Mouse (Mus musculus) thymus, postnatal 4 days (tissue): Measurements from ENCODE around the gene Pianp.
A peak's percentile ranks its signal among the peaks of the same experiment; 100 is the strongest.

Experiments used
- DNase-seq: peaks from one replicate; pipeline ENCODE4 v3.0.0; 2021

Gene Pianp

DNA sequence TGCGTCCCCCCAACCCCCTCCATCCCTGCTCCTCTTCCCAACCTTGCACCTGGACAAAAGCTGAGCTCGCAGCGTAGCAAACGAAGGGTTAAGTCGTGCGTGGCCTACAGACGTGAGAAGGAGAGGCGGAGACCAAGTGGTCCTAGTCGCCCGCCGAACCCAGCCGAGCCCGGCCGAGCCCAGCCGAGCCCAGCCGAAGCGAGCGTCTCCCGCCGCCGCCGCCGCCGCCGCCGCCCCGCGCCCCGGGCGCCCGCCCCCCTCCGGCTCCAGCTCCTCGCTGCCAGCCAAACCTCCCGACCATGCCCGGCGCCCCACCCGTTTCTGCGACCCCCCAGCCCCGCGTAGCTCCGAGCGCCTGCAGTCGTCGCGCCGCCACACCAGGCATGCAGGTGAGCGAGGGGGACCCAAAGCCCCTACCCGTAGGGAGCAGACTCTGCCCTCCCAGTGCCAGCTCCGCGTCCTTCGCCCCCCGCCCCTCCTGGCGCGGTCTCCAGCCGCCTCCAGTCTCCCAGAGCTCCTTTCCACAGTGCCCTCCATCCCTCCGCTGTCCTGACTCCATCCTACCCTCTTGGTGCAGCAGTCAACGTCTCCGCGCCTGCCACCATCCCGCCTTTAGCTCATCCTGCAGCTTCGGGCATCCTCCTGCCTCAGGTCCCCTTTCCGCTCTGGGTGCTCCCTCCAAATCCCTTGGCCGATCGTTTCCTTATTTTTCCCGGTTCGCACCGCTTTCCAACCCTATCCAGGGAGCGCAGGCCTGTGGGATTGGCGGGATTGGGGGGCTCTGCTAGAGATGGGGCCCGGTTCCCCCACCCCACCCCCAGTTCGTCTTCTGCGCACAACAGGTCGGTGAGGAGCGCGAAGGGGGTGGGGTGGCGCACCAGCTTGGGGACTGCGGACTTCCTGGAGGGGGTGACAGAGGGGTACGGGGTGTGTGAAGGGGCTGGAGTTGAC lies at the start of gene Pianp:
Gene Pianp, plus strand, starts transcription at position 144 of the 951 bp plus-strand sequence.
- peak; percentile 95 for DNase-seq

DNA sequence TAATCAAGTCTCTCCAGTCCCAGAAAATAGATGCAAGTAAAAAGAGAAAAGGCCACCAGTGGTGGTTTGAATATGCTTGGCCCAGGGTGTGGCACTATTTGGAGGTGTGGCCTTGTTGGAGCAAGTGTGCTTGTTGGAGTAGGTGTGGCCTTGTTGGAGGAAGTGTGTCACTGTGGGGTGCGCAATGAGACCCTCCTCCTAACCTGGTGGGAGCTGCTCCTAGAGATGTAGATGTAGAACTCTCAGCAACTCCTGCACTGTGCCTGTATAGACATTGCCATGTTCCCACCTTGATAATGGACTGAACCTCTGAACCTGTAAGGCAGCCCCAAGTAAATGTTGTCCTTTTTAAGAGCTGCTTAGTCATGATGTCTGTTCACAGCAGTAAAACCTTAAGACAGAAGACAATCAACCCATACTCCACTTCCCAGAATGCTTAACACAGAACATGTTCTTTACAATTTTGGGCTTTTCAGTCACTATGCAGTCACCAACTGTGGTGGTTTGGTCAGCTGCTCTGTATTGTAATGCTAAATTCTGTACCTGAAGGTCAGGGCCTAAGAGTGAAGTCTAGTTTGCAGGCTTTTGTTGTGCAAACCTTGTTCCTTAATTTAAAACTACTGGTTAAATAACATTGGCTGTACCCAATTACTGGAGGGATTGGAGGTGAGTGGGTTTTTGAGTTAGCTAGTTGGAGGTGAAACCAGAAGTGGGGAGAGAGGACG lies 42.3 kb upstream of the Pianp start:
- no peak for DNase-seq

DNA sequence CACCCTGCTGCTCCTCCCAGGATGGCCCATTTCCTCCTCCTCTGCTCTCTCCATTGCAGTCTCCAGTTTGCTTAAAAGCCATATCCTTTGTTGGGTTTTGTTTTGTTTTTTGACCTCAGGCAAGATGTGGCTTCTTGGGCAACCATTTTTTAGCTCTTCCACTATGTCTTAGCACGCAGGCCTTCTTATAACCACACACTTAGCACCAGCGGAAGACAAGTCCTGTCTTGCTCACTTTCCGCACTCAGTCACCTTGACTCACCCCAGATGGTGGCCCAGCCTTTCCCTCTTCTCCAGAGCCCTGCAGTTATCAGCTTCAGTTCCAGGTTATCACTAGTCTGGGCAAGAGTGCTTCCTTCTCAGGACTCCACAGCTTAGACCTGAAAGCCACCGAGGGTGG lies 41.3 kb upstream of the Pianp start:
- DNase-seq, result no peak

DNA sequence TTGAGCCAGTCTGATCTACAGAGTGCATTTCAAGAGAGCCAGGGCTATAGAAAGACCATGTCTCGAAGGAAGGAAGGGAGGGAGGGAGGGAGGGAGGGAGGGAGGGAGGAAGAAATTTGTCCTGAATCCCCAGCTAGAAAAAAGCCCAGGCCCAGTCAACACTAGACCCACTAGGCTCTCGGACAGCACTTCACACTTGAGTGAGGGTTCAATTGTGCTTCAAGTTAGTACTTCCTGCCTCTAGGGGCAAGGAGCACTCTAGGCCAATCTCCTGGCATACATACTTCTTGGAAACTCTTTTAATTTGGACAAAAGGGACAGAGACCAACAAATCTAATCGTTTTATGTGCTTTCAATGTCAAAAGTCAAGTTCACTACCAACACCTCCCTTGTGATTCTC lies 38.4 kb upstream of the Pianp start:
- DNase-seq, result no peak

DNA sequence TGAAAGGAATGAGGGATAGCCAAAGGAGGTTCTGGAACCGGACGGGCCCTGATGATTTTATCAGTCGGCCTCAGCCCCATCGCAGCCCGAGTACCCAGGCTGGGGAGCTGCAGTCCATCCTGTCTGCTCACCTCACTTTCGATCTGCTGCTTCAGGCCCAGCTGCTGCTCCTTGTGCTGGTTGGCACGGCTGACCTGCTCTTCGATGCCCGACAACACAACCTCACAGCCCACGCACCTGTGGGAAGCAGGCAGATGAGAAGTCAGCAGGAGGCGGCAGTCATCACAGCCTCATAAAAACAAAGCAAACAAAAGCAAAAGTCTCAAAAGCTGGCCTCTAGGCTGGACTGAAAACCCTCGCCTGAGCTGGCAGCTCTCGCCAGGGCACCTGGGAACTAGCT lies 36.5 kb upstream of the Pianp start:
- DNase-seq, result no peak

DNA sequence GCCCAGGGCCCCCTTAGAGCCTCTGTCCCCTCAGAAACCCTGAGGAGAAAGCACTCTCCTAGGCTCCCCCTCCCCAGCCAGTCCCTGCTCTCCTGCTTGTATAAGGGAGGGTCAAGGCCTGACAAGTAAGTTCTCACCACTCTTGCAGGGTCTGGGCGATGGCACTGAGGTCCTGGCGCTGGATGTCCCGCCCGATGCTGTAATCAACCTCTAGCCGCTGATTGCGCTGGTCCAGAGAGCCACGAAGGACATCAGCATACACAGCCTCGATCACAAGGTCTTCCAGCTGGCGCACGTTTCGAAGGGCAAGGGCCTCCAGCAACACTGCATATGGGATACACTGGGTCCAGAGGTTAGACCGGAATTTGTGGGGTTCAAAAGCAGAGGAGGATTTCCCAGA lies 35.5 kb upstream of the Pianp start:
- no peak for DNase-seq

DNA sequence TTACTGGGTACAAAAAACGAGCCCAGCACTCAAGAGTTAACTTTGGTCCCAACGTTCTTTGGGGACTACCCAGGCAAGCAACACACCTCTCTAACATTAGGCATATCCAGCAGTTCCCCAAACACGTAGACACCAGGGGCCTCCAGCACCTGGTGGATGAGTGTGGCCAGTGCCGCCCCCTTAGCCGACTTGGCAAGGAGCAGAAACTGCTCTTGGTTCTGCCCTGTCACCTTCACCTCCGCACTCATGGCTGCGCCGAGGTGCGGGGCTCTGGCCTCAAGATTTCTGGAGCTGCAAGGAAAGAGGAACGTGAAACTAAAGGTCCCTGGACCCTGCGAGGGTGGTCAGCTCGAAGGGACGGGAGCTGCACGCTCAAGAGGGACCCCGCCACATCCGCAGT lies 31.9 kb upstream of the Pianp start:
- DNase-seq, result no peak

DNA sequence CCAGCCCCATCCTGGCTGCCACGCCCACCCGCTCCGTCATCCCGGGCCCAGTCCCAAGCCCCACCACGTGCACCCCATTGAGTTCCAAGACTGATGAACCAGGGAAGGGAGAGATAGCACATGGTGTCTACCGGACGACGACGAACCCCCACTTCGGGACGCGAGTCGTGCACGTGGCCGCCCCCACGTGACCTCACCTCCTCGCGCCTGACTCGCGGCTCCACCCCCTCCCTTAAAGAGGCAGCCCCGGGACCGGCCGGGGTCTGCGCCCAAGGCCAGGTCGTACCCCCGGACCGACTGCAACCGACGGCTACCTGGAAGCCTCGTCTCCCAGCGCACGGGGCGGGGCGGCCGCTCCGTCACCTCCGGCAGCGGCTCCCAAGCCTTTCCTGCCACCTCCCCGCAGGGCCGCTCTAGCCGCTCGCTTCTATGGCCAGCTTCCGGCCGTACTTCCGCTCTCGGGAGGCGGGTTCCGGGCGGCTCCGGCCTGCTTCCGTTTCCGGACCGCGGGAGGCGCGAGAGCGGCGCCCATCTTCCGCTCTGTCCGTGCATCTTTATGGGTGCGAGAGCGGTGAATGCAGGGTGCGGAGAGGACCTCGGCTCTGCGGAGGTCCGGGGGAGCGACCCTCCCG lies 31.3 kb upstream of the Pianp start, which contains the start of gene Cops7a:
Gene Cops7a, minus strand, starts transcription at position 451 of the 632 bp plus-strand sequence.
- DNase-seq, result peak; percentile 97

DNA sequence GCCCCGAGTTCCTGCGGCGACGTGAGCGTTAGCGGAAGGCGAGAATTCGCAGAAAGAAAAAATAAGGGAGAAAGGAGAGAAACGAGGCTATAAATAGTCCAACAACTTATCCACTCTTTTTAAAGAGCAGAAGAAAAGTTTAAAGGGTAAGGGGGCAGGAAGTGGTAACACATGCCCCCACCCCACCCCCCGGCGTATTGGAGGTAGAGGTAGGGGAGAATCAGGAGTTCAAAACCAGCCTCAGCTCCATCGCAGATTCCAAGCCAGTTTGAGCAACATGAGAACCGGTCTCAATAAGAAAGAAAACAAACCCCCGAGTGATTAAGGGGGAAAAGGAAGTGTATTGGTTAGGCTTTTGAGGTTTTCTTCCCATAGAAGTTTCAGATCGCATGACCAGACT lies 30.7 kb upstream of the Pianp start:
- no peak for DNase-seq

DNA sequence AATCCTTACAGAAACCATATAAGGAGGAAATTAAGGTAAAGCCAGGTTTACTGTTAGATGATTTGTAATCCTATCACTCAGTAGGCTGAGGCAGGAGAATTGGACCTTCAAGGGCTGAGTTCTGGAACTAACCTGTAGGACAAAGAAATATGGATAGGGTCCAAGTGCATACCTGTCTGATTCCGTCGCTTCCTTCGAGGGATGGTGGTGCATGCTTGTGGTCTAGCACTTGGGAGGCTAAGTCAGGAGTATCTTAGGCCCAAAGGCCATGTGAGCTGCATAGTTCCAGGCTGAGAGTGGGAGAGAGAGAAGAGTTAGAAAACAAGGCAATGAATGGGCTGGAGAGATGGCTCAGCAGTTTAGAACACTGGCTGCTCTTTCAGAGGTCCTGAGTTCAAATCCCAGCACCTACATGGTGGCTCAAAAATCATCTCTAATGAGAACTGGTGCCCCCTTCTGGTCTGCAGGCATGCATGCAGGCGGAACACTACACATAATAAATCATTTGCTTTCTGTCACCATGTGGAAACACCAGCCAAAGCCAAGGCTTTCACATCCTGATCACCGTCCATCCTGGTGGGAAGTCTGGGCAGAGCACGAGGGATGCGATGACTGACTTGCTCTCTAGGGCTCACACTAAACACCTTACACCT lies 29.9 kb upstream of the Pianp start:
- peak; percentile 56 for DNase-seq

DNA sequence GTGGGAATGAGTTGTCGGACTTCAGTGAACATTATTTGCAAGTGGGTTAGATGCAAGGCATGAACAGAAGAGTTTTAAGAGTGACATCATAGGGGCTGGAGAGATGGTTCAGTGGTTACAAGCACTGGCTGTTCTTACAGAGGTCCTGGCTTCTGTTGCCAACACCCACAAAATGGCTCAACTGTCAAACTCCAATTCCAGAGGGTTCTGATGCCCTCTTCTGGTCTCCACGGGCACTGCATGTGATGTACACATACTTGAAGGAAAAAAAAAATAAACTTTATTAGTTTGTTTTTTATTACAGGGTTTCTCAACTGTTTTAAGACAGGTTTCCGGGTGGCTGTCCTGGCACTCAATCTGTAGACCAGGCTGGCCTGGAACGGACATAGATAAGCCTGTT lies 28.7 kb upstream of the Pianp start:
- peak; percentile 78 for DNase-seq

DNA sequence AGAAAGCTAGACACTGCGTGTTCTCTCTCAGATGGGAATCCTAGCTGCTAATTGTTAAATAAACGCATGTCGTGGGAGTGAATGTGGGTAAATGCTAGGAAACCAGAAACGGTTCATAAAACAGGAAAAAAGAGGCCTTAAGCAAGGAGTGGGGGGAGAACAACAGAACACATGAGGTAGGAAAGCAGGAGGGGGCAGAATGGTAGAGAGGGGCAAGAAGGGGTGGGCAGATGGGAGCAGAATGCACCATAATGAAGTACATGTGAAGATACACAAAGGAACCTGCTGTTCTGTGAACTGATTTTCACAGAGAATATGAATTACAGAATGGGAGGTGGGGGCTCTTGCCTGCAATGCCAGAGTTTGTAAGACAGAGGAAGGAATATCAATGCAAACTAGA lies 4.3 kb upstream of the Pianp start:
- no peak for DNase-seq

DNA sequence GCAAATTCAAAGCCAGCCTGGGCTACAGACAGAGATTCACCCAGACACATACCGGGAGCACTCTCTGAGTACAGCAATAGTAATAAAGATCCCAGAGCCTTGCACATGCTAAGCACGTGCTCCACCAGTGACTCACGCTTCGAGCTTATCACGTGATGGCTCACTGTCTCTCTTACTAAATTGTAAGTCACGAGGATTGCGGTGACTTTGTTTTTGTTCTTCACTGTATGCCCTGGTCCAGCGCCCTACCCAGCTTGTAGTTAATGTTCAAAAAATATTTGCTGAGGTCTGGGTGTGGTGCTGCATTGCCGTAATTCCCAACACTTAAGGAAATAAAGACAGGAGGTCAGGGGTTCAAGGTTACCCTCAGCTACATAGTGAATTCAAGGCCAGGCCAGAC lies 3.1 kb upstream of the Pianp start:
- no peak for DNase-seq

DNA sequence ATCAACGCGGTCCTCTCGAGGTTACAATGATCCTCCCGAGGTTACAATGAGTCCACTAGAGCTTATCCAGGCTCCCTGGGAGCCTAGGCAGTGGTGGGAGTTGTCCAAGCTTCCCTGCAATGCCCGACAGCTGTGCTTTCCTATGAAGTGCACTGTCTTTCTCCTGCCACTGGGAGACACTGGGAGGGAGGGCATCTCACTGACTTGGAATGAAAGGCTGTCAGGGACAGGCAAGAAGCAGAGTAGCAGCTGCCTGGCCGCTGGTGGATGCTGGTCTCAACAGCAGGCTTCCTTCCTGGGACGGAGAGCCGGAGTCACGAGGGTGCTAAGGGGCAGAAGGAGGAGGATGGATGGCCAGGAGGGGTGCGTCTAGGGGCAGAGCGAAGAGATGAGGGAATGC lies 2.6 kb upstream of the Pianp start:
- DNase-seq, result no peak

DNA sequence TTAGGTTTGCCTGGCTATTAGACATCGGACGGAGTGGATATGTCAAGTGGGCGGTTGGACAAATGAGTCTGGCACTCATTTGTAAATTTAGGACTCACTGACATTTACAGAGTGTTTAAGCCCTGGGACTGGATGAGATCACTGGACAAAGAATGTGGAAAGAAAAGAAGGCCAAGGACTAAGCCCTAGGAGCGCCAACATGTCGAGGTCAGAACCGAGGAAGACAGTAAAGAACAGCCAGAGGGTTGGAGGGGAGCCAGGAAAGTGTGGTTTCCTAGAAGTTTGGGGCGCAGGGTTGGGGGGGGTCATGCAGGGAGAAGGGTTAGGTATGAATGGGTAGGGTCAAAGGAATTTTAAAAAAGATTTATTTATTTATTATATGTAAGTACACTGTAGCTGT lies 1.2 kb upstream of the Pianp start:
- DNase-seq, result no peak

DNA sequence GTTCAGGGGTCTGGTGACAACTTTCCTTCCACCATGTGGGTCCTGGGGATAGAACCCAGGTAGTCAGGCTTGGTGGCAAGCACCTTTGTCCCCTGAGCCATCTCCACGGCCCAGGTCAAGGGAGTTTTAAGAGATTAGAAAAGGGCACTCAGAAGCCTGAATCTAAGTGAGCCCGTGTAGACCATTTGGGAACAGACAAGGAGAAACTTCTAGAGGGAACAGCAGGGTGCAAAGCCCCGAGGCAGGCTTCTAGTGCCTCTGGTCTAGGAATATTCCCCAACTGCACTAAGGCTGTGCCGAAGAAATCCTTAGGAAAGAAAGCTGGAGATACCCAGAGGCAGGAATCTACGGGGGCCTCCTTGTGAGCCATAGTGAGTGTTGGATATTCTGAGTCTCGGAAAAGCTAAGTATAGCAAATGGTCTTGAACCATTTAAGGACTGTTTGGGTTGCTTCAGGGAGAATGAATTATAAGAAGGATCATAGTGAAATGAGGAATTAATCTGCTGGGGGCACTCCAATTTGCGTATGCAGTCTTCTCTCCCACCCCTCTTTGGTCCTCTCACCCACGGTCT lies 577 bp upstream of the Pianp start:
- DNase-seq, result no peak

DNA sequence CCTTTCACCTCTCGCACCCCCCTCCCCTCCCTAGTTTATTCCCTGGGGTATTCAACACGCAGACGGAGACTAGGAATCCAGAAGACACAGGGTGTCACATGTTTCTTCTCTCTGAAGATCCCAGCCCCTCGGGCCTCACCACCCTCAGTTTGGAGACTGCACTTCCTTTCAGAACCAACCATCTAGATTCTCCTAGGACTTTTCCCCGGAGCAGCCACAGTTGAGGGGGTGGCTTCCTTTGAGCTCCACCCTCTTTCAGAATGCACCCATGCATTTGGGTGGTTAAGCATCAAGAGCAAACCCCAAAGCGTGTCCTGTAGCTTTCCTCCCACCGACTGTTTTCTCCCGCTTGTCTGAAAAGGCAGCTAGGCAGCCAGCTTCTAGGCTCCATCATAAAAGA lies 1.6 kb downstream of the Pianp start:
- no peak for DNase-seq

DNA sequence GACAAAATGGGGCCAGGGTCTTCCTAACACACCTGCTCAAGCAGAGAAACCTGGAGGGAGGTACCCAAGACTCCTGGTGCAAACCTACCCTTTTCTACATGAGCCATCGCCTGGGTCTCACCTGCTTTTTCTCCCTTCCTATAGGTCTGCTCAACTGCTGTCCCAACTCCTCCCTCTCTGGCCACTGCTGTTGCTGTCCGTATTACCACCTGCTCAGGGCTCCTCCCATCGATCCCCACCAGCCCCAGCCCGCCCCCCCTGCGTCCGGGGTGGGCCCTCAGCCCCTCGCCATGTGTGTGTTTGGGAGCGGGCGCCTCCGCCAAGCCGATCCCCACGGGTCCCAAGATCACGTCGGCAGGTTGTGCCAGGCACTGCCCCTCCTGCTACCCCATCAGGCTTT lies 2.6 kb downstream of the Pianp start:
- no peak for DNase-seq

DNA sequence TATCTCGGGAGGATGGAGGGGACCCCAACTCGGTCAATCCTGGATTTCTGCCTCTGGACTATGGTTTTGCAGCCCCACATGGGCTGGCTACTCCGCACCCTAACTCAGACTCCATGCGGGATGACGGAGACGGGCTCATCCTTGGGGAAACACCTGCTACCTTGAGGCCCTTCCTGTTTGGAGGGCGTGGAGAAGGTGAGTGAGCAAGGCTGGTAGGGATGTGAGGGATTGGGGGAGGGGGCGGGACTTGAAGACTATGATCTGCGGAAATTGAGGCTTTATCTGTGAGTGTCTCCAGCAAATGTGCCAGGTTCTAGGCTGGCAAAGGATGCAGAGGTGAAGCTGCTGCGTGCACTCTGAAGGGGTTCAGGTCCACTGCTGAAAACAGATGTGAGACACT lies 3.1 kb downstream of the Pianp start:
- DNase-seq, result no peak

DNA sequence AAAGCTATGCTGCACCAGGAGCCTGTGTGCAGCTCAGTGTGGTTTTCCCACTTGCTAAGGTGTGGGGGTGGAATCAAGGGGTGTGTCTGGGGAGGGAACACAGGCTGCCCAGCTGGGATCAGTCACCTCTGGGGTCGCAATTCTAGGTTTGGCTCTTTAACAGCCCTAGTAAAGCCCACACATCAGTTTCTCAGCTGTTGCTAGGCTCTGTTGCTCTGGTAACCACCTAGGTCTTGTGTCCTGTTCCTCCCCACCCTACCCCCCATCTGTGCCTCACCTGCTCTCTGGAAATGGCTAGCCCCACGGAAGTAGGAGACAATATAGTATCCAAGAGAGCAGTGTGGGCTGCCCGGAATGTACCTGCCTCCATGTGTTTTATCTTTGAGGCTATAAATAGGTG lies 7.2 kb downstream of the Pianp start:
- DNase-seq, result no peak

DNA sequence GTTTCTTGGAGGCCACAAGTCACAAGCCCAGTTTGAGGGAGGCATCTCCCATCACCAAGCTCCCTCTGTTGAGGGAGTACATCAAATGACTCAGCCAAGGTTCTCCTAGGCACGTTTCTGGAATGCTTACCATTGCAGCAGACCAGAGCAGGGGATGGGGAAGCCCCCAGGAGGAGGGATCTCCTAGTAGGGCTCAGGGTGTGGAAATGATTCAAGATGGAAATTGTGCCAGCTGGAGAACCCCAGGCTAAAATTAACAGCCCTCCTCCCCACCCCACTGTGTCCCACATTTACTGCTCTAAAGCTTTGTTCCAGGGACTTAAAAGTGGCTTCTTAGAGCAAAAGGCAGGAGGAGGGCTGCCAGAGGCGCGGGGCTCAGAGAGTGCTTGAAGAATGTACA lies 8.6 kb downstream of the Pianp start:
- no peak for DNase-seq

DNA sequence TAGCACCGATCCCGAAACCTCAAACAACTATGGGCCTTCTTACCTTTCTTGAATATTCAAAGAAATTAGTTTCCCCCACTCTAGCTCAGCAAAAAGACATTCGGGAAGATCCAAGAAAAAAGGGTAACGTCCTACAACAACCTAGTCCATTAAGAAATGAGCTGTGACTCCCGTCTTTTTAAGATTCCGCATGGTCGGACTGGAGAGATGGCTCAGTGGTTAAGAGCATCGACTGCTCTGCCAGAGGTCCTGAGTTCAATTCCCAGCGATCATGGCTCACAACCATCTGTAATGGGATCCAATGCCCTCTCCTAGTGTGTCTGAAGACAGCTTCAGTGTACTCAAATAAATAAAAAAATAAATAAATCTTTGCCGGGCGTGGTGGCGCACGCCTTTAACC lies 11.6 kb downstream of the Pianp start:
- no peak for DNase-seq

DNA sequence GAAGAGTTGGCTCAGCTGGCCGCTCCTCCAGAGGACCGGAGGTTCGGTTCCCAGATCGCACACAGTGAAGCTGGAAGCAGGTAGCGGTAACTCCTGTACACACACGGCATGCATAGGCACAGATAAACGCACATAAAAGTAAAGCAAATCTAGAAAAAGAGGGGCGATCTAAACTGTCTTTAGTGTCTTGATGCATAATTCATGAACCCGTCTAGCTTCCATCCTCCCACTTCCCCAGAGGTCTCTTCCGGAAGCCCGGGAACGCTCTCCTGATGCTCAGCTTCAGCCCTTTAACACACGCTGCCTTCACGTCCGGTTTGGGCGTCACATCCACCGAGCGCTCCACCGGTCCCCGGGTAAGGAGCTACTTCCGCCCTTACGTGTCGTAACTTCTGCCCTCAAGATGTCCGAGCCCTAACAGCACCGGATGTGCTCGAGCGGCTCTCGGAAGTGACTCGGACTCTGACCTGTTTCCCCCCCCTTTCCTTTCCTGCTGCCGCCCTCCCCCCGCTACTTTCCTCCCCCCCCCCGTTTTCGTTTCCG lies 12.2 kb downstream of the Pianp start:
- DNase-seq, result peak; percentile 93
